Mouse (Mus musculus): ENCODE data around the gene Tacstd2.
"Not testable (repeated sequence)": the region's sequence is repeated elsewhere in the genome, so short reads cannot be mapped to it uniquely, and the experiment has no call there.

Gene Tacstd2

DNA sequence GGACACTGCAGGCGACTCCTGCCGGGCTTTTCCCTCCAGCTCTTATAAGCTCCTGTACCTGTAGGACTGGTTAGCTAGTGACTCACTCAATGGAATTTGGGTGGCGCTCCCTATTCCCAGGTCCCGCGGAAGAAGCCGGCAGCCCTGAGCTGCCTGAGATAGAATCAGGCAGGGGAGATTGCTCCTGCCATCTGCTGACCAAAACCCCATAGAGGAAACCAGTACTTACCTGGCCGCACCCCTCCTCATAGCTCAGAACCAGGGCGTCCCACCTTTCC is at the start of gene Tacstd2:
TSS of gene Tacstd2 (minus strand) at position 20 of the 278 bp plus-strand sequence.
- no peak for DNase-seq (ENCODE audit: low spot score)

DNA sequence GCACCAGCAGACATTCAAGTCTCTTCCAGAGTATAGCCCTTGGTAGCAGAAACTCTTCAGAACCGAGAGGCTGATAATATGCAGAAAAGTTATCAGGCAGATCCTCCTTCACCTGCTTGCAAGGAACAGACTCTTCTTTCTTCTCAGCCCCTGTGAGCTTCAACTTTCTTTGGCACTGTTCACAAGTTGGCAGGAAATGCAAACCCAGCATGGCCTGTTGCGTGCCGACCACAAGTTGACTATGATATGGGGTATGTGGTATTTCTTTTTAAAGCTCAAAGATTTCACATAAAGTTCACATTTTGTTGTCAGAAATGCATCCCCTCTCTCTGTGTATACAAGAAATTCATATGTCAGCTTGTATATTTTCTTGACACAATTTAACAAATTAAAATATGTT is 30.7 kb upstream of the Tacstd2 start:
- DNase-seq (ENCODE audit: low spot score), result no peak

DNA sequence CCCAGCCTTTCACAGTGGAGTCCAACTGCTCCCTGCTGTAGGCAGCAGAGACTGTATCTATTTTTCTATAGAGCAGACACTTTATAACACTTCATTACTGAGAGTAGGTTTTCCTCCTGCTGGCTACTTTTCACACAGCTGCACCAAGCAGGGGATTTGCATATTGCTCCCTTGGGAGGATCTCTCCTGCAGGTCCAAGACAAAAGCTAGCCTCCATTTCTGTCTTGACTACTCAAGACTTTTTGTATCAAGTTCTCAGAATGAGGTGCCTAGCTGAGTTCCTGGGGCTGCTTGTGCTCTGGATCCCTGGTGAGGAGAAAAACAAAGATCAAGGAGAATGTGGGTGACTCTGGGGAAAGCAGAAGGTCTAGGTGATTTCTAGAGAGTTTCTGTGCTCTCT is 19.8 kb upstream of the Tacstd2 start:
- no peak for DNase-seq (ENCODE audit: low spot score)

DNA sequence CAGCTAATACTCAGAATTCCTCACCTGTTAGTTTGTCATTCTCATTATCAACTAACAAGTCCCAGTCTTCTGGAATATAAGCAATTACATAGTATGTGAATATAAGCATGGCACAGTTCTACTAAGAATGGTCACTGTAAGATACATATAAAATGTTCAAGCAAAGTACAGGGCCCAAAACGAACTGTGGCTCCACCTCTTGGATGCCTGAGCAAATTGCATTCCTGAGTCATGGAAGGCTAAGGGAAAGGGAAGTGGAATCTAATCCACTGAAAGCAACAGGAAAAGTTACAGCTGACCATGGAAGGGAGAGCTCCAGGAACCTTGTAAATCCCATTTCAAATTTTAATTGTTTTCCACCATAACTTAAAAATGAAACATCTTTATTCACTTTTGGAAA is 14.0 kb upstream of the Tacstd2 start:
- DNase-seq (ENCODE audit: low spot score), result no peak

DNA sequence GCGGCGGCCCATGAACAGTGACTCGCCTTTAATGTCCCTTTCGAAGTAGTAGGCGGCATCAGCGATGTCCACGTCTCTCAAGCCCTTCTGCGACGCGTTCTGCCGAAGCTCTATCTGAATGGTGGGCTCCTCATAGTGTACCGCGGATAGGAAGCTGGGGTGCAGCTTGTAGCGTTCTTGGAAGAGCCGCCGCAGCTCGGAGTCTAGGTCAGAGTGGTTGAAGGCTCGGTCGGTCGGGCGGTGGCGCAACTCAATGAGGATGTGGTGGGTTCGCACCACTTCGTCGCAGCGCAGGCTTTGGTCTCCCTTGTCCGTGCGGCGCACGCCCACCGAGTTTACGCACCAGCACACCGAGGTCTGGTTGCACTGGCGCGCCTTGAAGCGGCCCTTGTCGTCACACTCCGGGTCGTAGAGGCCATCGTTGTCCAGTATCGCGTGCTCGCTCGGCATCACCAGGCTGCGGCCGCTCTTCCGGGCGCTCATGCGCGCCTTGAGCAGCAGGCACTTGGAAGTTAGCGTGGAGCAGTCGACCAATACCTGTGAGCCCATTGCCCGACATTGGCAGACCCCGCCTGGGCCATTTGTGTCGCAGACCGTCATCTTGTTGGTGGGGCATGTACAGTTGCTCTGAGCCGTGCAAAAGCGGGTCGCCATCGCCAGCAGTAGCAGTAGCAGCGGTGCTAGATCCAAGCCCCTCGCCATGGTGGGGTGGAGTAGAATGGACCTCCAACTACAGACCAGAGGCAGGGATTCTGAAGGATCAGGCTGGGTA is 405 bp downstream of the Tacstd2 start:
- DNase-seq (ENCODE audit: low spot score), result no peak

DNA sequence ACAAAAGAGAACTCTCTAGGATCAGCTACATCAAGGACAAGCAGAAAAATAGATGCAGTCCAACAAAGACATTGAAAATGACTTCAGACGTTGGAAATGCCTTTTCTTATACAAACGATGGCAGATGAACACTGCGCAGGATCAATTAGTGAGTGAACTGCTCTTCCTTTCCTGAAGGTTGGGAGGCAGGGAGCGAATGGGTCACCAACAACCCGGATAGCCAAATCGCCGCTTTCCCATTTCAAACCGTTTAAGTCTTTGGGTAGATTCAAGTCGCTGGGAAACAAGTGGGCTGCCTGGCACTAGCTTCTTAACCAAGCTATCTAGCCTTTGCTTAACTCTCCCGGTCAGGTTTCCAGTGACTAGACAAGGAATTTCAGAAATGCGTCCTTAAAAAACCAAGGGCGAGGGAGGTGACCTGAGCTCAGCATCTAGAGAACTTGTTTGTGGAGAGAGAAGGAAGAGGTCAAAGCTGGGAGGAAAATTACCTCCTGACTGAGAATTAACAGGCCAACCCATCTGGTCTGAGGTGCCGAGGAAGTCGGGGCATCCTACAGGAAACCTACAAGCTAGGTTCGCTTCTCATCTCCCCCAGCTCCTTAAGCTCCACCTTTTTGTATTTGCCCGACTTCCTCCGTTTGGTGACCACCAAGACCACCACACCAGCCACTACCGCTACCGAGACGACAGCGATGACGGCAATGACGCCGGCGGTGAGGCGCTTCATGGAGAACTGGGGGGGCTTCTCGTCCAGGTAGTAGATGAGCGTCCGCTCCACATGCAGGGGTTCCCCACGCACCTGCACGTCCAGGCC is 1.2 kb downstream of the Tacstd2 start:
- DNase-seq (ENCODE audit: low spot score), result no peak

DNA sequence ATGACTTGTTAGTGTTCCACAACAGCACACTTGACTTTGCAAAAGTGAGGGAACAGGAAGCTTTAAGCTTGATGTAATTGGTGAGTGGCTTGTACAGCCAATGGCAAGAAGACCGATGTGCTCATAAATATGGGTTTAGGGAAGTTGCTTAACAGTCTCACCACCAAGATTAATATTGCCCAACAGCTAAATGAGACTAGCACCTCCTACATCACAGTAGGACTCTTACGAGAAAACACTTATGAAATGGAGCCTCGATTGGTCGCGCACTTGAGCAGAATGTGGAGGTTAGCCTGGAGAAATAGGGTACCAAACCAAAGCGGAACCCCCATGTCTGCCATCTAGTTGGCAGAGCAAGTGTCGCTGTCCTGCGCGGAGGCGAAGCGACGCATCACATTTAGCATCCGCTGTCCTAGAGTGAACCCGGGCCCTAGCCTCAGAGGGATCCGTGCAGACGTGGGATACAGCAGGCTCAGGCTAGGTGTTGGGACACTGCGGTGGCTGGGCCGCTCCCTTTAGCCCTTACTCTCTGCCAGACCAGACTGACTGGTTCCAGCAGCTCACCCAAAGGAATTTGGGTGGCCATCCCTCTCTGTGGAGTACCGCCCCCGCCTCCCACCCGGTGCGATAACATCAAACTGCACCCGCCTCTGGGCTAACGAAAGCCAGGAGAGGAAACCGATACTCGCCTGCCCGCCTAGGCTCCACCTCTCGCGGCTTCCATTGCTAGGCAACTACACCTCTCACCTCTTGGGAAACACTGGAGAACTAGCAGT is 2.7 kb downstream of the Tacstd2 start:
- no peak for DNase-seq (ENCODE audit: low spot score)

DNA sequence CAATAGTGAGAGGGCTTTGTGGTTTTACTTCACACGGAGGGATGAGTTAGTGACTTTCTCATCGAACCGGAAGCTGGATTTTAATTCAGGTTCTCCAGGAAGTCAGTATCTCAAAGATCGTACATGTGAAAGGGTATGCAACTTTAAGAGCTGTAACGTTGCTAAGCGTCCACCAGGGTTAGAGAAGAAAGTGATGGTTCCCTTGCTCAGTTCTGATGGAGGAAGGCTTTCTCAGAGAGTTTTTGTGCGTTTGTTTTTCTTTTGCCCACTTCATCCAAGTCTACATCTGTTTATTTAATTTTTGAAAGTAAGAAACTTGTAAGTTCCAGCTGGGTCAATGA is 3.8 kb downstream of the Tacstd2 start:
- no peak for DNase-seq (ENCODE audit: low spot score)

DNA sequence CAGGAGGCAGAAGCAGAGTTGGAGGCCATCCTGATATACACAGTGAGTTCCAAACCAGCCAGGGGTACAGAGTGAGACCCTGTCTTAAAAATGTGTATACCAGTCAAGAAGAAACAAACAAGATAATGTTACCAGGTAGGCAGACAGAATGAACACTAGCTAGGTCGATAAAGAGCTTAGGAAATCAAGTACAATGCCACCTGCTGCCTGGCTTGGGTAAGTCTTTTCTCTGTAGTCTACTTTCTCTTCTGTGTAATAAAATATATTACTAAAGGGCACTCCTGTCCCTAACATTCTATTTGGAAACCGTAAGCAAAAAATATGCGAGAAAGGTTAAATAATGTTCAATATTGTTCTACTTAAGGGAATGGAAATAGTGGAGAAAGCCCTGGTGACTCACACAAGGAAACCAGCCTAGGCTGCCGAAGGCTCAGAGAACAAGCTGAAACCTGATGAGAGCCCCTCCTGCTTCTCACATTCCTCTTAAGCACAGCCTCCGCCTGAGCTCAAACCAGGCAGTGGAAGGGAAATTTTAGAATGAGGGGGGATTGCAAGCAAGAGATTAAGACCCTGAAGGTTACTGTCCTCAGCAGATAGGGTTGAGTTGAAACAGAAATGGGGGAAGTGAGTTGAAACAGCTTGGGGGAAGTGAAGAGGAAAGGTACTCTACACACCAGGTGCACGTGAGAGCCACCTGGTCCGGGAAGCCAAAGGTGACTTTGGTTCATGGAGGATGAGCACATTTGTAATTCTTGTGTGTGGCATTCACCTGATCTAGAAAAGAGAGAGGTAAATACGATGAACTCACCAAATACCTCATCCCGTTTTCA is 4.4 kb downstream of the Tacstd2 start:
- no peak for DNase-seq (ENCODE audit: low spot score)

DNA sequence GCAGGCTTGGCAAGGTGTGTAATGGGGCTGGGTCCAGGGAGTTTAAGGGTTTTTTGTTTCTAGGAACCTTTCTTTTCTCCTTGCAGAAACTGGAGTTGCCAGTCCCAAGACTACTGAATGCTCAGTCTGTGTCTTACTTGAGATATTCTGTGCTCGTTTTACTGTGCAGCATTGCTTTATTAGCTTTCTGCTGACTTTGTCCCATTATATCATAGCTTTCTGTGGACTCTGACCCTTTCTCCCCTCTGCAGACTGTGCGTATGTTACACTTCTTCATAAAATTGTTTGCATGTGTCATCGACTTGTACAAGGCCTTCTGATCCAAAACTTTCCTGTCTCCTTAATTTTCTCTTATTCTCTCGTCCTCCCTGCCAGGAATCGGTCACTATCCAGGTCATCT is 9.2 kb downstream of the Tacstd2 start:
- no peak for DNase-seq (ENCODE audit: low spot score)

DNA sequence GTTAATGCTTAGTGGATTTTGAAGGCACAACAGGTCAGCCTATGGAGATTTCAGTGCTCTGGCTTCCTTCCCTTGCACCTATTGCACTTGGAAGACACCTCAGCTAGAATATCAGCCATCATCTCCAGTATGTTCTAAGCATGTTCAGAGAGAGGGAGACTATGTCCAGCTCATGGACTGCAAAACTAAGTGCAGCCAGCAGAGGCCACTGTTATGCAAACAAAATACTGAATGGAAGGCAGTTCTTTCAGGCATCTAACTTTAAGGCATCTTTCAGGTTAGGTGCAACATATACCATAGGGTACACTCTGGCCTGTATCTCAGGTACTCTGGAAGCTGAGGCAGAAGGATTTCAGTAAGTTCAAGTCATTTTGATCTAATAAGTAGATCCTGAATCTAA is 24.8 kb downstream of the Tacstd2 start:
- DNase-seq (ENCODE audit: low spot score), result peak; percentile 34

DNA sequence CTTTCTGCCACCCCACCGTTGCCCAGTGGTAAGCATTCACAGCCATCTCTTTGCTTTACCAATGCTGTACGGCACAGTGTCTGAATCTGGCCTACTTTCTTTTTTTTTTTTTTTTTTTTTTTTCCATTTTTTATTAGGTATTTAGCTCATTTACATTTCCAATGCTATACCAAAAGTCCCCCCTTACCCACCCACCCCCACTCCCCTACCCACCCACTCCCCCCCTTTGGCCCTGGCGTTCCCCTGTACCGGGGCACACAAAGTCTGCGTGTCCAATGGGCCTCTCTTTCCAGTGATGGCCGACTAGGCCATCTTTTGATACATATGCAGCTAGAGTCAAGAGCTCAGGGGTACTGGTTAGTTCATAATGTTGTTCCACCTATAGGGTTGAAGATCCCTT is 33.7 kb downstream of the Tacstd2 start:
- not testable (repeated sequence) for DNase-seq (ENCODE audit: low spot score)

DNA sequence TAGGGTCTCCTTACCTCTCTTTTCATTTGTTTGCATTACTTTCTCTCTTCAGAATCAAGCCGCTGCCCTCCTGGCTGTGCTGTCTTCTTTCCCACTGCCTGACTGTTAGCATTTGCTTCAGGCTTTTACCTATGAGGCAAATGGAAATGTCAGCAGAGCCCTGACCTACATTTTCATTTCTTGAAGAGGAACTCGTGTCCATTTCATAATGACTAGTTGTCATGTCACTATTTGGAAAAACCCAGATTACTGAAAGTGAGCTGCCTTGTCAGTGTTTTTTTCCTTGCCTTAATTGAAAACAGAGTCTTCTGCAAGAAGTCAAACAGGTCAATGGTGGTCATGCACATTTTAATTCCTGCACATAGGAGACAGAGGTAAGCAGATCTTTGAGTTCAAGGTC is 43.8 kb downstream of the Tacstd2 start, which contains the start of gene Il23r:
TSS of gene Il23r (minus strand) at position 101 of the 400 bp plus-strand sequence.
- no peak for DNase-seq (ENCODE audit: low spot score)
